Mouse (Mus musculus) limb, embryonic 14.5 days (tissue): ENCODE results near the gene Agbl1. TPM values are rescaled to one million over a fixed set of nuclear protein-coding genes. Genes with fewer than 3 reads are reported as not detected.
"Not testable (repeated sequence)": the region's sequence is repeated elsewhere in the genome, so short reads cannot be mapped to it uniquely, and the experiment has no call there.

Experiments
- ATAC-seq: fragments of 200-750 bp; cut with Nextera tagmentation; 2 replicates; pipeline ENCODE4 v1.8.0; 2017; ENCODE audit warnings: low read depth, moderate number of reproducible peaks, moderate TSS enrichment; ENCODE audit not compliant: low FRiP score
- DNase-seq: peaks from one replicate; pipeline ENCODE4 v3.0.0-alpha.2; 2015; ENCODE audit warnings: low spot score
- H3K27ac ChIP-seq: fragments of 300-500 bp; sonication (generic); replicated peaks from 2 replicates; pipeline ENCODE4 v1.5.1; 2014; ENCODE audit warnings: low read depth, mild to moderate bottlenecking, low read length, moderate library complexity, mixed read lengths
- H3K27me3 ChIP-seq: fragments of 300-500 bp; sonication (generic); 2 replicates; pipeline ENCODE4 v1.6.1; 2014; ENCODE audit warnings: low read length, mixed read lengths; ENCODE audit not compliant: control insufficient read depth, insufficient read depth
- H3K36me3 ChIP-seq: fragments of 300-500 bp; sonication (generic); 2 replicates; pipeline ENCODE4 v1.6.1; 2014; ENCODE audit warnings: mild to moderate bottlenecking, low read length, moderate library complexity, mixed read lengths; ENCODE audit not compliant: control insufficient read depth, insufficient read depth
- H3K4me1 ChIP-seq: fragments of 300-500 bp; sonication (generic); 2 replicates; pipeline ENCODE4 v1.6.1; 2014; ENCODE audit warnings: antibody characterized with exemption, low read length, mixed read lengths; ENCODE audit not compliant: control insufficient read depth, insufficient read depth
- H3K4me2 ChIP-seq: fragments of 300-500 bp; sonication (generic); replicated peaks from 2 replicates; pipeline ENCODE4 v1.6.1; 2014; ENCODE audit warnings: low read depth, mild to moderate bottlenecking, low read length, moderate library complexity; ENCODE audit not compliant: severe bottlenecking
- H3K4me3 ChIP-seq: fragments of 300-500 bp; sonication (generic); replicated peaks from 2 replicates; pipeline ENCODE4 v1.5.1; 2014; ENCODE audit warnings: low read length
- H3K9ac ChIP-seq: fragments of 300-500 bp; sonication (generic); 2 replicates; pipeline ENCODE4 v1.6.1; 2014; ENCODE audit warnings: mild to moderate bottlenecking, low read depth, low read length, moderate library complexity; ENCODE audit not compliant: severe bottlenecking
- H3K9me3 ChIP-seq: fragments of 300-500 bp; sonication (generic); 2 replicates; pipeline ENCODE4 v1.6.1; 2016; ENCODE audit warnings: low read length; ENCODE audit not compliant: control insufficient read depth
- POLR2A ChIP-seq: fragments of 200-500 bp; IDR thresholded peaks from 2 replicates; pipeline ENCODE4 v1.8.0; 2012; ENCODE audit warnings: inconsistent platforms, mild to moderate bottlenecking, moderate library complexity, borderline replicate concordance; ENCODE audit not compliant: insufficient read depth, insufficient read length; ENCODE audit errors: extremely low read depth
- WGBS: fragments of 180-500 bp; shearing (Covaris S2); extraction: QIAGEN DNeasy Blood & Tissue Kit; methylation state at CpG from one replicate; pipeline ENCODE4 v1.1.7; 2014; 5-methylcytosine and 5-hydroxymethylcytosine counted together
- polyA plus RNA-seq, 2 experiments: library from polyadenylated mRNA; depleted of rRNA in 1 of 2; stranded (reverse) in 1 of 2; unstranded in 1 of 2; fragments of >200 nt; fragmentation: Nextera tagmentation in 1 of 2; extraction: Ambion mirVana in 1 of 2; gene quantifications; 2 replicates each; pipeline versions ENCODE4 v1.2.1 to v1.2.3; 2012 to 2014

Gene Agbl1
- polyA plus RNA-seq, 2 experiments: 0.14 to 0.15 TPM

GRCm38 (mm10) chr7:76222691-76223090 is 7.0 kb upstream of the Agbl1 start:
- Histone ChIP-seq H3K36me3 (no peaks in the 10 kb centered on the region), H3K4me3 (no peak overlapping the region), H3K9me3 (no peaks in the 10 kb centered on the region), H3K4me1 (no peaks in the 10 kb centered on the region), H3K9ac (no peak overlapping the region), H3K27ac (no peak overlapping the region), H3K4me2 (no peak overlapping the region), H3K27me3 (no peaks in the 10 kb centered on the region)
- DNase-seq (no peak), ATAC-seq (no peak)
- WGBS: 81% methylated on average over 2 of the region's 2 CpGs
- TF ChIP-seq POLR2A: no peak

GRCm38 (mm10) chr7:76228881-76229280 is 806 bp upstream of the Agbl1 start:
- H3K9ac ChIP-seq: no peak overlapping the region
- no peak overlapping the region for H3K27ac ChIP-seq
- H3K4me1 ChIP-seq: no peaks in the 10 kb centered on the region
- no peaks in the 10 kb centered on the region for H3K27me3 ChIP-seq
- no peaks in the 10 kb centered on the region for H3K9me3 ChIP-seq
- TF ChIP-seq POLR2A: no peak
- H3K4me3 ChIP-seq: no peak overlapping the region
- 10% methylated on average over 2 of the region's 2 CpGs for WGBS
- DNase-seq: no peak
- no peak for ATAC-seq
- no peaks in the 10 kb centered on the region for H3K36me3 ChIP-seq
- H3K4me2 ChIP-seq: no peak overlapping the region

GRCm38 (mm10) chr7:76234321-76234720 is 4.6 kb downstream of the Agbl1 start:
- no peak overlapping the region for H3K4me3 ChIP-seq
- no peaks in the 10 kb centered on the region for H3K27me3 ChIP-seq
- DNase-seq (no peak), ATAC-seq (no peak)
- no peak for TF ChIP-seq POLR2A
- no peak overlapping the region for H3K4me2 ChIP-seq
- no peaks in the 10 kb centered on the region for H3K9me3 ChIP-seq
- H3K36me3 ChIP-seq: no peaks in the 10 kb centered on the region
- no peak overlapping the region for H3K27ac ChIP-seq
- H3K9ac ChIP-seq: no peak overlapping the region
- 66% methylated on average over 2 of the region's 2 CpGs for WGBS
- no peaks in the 10 kb centered on the region for H3K4me1 ChIP-seq

- ATAC-seq (no peak), DNase-seq (no peak)
- Histone ChIP-seq H3K4me1 (no peaks in the 10 kb centered on the region), H3K4me3 (no peak overlapping the region), H3K27ac (no peak overlapping the region), H3K4me2 (no peak overlapping the region), H3K9me3 (no peaks in the 10 kb centered on the region), H3K9ac (no peak overlapping the region), H3K27me3 (no peaks in the 10 kb centered on the region), H3K36me3 (no peaks in the 10 kb centered on the region)
- TF ChIP-seq POLR2A: no peak
- WGBS: 83% methylated on average over 4 of the region's 4 CpGs
Measured at GRCm38 (mm10) chr7:76237497-76237896, 7.8 kb downstream of the Agbl1 start.

GRCm38 (mm10) chr7:76244839-76245238 is 15.2 kb downstream of the Agbl1 start:
- H3K9ac ChIP-seq, H3K9me3 ChIP-seq, DNase-seq, H3K4me3 ChIP-seq, H3K36me3 ChIP-seq, H3K27me3 ChIP-seq, H3K27ac ChIP-seq, H3K4me2 ChIP-seq, ATAC-seq, H3K4me1 ChIP-seq: not testable (repeated sequence)
- 96% methylated on average over 15 of the region's 18 CpGs for WGBS

- H3K9me3 ChIP-seq: no peaks in the 10 kb centered on the region
- no peak overlapping the region for H3K4me3 ChIP-seq
- H3K27me3 ChIP-seq: no peaks in the 10 kb centered on the region
- H3K4me1 ChIP-seq: no peaks in the 10 kb centered on the region
- ATAC-seq (no peak), DNase-seq (no peak)
- H3K4me2 ChIP-seq: no peak overlapping the region
- no peak for TF ChIP-seq POLR2A
- no peaks in the 10 kb centered on the region for H3K36me3 ChIP-seq
- no peak overlapping the region for H3K9ac ChIP-seq
- no peak overlapping the region for H3K27ac ChIP-seq
Measured at GRCm38 (mm10) chr7:76275061-76275460, 45.4 kb downstream of the Agbl1 start.
